Mouse (Mus musculus): ENCODE measurements at regions not wholly inside any gene's neighbourhood (a gene's known extent, or its start where the extent isn't known, plus 50 kb on each side); places are given as distances from the start of the nearest gene placed in this dataset.
"Not testable (repeated sequence)": the region's sequence is repeated elsewhere in the genome, so short reads cannot be mapped to it uniquely, and the experiment has no call there.

- DNase-seq (ENCODE audit: extremely low read depth, low read depth, low spot score) = no peak
Measured at GRCm38 (mm10) chr9:5709480-5709879, 364.2 kb downstream of the Casp12 start.

GRCm38 (mm10) chr9:5718585-5718984, 373.4 kb downstream of the Casp12 start:
- not testable (repeated sequence) for DNase-seq (ENCODE audit: extremely low read depth, low read depth, low spot score)

- no peak for DNase-seq (ENCODE audit: extremely low read depth, low read depth, low spot score)
Measured at GRCm38 (mm10) chr9:5728843-5729242, 383.6 kb downstream of the Casp12 start.

GRCm38 (mm10) chr9:5752686-5753301, 407.6 kb downstream of the Casp12 start:
- no peak for DNase-seq (ENCODE audit: extremely low read depth, low read depth, low spot score)

GRCm38 (mm10) chr9:5753785-5754184, 408.6 kb downstream of the Casp12 start:
- DNase-seq (ENCODE audit: extremely low read depth, low read depth, low spot score) = no peak

- no peak for DNase-seq (ENCODE audit: extremely low read depth, low read depth, low spot score)
Measured at GRCm38 (mm10) chr9:5761215-5761614, 407.2 kb upstream of the Pdgfd start.

- DNase-seq (ENCODE audit: extremely low read depth, low read depth, low spot score) = no peak
Measured at GRCm38 (mm10) chr9:5769927-5770326, 398.5 kb upstream of the Pdgfd start.

GRCm38 (mm10) chr9:5771158-5771557, 397.2 kb upstream of the Pdgfd start:
- DNase-seq (ENCODE audit: extremely low read depth, low read depth, low spot score) = no peak

Measured in fat pad, adult 2 months (tissue).